Mouse (Mus musculus) kidney, adult 2 months (tissue): Measurements from ENCODE around the gene Smok3b. TPM values are rescaled to one million over a fixed set of nuclear protein-coding genes. Genes with fewer than 3 reads are reported as not detected.
A peak's percentile ranks its signal among the peaks of the same experiment; 100 is the strongest.
"Not testable (repeated sequence)": the region's sequence is repeated elsewhere in the genome, so short reads cannot be mapped to it uniquely, and the experiment has no call there.

ENCODE experiments used
- DNase-seq: peaks from one replicate; pipeline ENCODE4 v3.0.0; 2021
- H3K27ac ChIP-seq: fragments of 200-500 bp; 2 replicates; pipeline ENCODE4 v1.5.1; 2012; ENCODE audit warnings: low read depth, low read length, control low read depth, inconsistent platforms; ENCODE audit not compliant: insufficient read depth
- H3K27me3 ChIP-seq: fragments of 200-500 bp; replicated peaks from 2 replicates; pipeline ENCODE4 v1.6.1; 2012; ENCODE audit warnings: mild to moderate bottlenecking, moderate library complexity, low read length, inconsistent platforms; ENCODE audit not compliant: control insufficient read depth, insufficient read depth
- H3K36me3 ChIP-seq: fragments of 200-500 bp; 2 replicates; pipeline ENCODE4 v1.6.1; 2012; ENCODE audit warnings: mild to moderate bottlenecking, moderate library complexity, low read length, inconsistent platforms; ENCODE audit not compliant: control insufficient read depth, insufficient read depth
- H3K4me1 ChIP-seq: fragments of 200-500 bp; 2 replicates; pipeline ENCODE4 v1.6.1; 2011; ENCODE audit warnings: low read length; ENCODE audit not compliant: control insufficient read depth, insufficient read depth
- H3K4me3 ChIP-seq: fragments of 200-500 bp; 2 replicates; pipeline ENCODE4 v1.5.1; 2011; ENCODE audit warnings: mild to moderate bottlenecking, low read depth, low read length, control low read depth; ENCODE audit not compliant: insufficient read depth
- CTCF ChIP-seq: fragments of 200-500 bp; conservative IDR thresholded peaks from 2 replicates; pipeline ENCODE4 v1.5.1; 2011; ENCODE audit warnings: low read depth, mild to moderate bottlenecking, control low read depth, low read length, moderate library complexity, mixed read lengths; ENCODE audit not compliant: insufficient read depth, insufficient read length
- POLR2A ChIP-seq: fragments of 200-500 bp; IDR thresholded peaks from one replicate; pipeline ENCODE4 v1.6.1; 2011; ENCODE audit warnings: low read depth, low read length, control low read depth
- WGBS: fragments of 180-500 bp; shearing (Covaris S2); methylation state at CpG from one replicate; pipeline ENCODE4 v1.1.7; 2018; 5-methylcytosine and 5-hydroxymethylcytosine counted together
- polyA plus RNA-seq: library from polyadenylated mRNA; depleted of rRNA; stranded (reverse); fragments of >200 nt; gene quantifications from 2 replicates; pipeline ENCODE4 v1.2.3, GENCODE M21; 2012; rRNA removed

Smok3b gene
- polyA plus RNA-seq: not detected in 2 replicates

DNA sequence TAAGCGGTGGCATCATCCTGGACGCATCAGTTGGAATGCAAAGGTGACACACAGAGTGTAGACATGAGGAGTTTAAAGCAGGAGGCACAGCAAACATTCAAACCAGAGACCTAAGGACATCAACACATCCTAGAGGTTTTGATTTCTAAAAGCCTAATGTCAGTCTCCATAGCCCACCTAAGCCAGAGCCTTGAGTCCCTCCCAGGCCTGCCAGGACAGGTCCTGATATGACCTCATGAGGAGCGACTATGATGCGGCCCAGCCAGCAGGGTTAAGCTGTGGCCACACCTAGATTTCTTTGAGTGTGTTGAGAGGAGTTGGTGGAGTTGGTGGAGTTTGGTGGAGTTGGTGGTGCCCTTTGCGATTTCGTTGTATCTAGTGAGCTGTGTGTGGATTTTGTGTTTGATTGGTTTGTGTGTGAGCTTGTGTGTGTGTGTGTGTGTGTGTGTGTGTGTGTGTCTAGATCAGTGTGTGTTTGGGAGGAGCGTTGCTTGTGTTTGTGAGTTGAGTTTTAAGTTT lies at the start of gene Smok3b, which contains the start of gene Smok3a:
Gene Smok3b (plus strand): TSS at position 469 of the 519 bp plus-strand sequence.
Gene Smok3a (plus strand): TSS at position 301 of the 519 bp plus-strand sequence.
- H3K4me1 ChIP-seq, H3K4me3 ChIP-seq, H3K36me3 ChIP-seq, H3K27ac ChIP-seq, DNase-seq, H3K27me3 ChIP-seq: not testable (repeated sequence)
- 93% methylated on average over 3 of the region's 7 CpGs for WGBS

DNA sequence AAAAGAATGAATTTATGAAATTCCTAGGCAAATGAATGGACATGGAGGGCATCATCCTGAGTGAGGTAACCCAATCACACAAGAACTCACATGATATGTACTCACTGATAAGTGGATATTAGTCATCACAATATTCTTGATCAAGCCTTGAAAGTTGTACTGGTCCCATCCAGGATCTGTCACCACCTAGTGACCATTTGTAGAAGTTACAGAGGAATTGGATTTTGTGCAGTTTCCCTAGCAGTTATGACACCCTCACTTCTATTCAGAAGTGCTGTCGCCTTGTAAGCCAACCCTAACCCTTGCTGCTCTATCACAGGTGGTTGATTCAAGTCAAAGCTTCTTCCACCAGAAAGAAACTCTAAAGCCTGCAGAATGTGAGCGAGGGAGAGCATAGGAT lies 48.1 kb upstream of the Smok3b start:
- peak; percentile 8 for DNase-seq
- H3K36me3 ChIP-seq: no peaks in the 10 kb centered on the region
- 70% methylated on average over 2 of the region's 2 CpGs for WGBS
- TF ChIP-seq CTCF (0 out of 2 replicates have a peak, but pooled peaks have one; percentile 5), POLR2A (no peak)
- H3K4me3 ChIP-seq: no peak overlapping the region
- no peak overlapping the region for H3K27ac ChIP-seq
- no peaks in the 10 kb centered on the region for H3K4me1 ChIP-seq
- H3K27me3 ChIP-seq: no peaks in the 10 kb centered on the region; the same call in 1 of the 2 replicates

DNA sequence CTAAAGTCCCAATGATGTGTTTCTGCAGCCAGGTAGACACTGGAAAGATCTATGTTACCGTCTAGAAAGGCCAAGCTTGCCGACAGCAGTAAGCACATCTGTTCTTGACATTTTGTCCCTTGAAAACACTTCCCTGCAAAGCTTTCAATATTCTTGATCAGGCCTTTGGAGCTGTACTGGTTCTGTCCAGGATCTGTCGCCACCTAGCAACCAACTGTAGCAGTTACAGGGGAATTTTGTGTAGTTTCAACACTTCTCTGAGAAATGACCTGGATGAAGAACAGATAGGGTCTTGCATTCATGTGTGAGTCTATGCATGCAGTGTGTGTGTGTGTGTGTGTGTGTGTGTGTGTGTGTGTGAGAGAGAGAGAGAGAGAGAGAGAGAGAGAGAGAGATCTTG lies 47.5 kb upstream of the Smok3b start:
- WGBS: 50% methylated on average over 3 of the region's 3 CpGs
- H3K36me3 ChIP-seq: no peaks in the 10 kb centered on the region
- no peaks in the 10 kb centered on the region for H3K4me1 ChIP-seq
- H3K27me3 ChIP-seq: no peaks in the 10 kb centered on the region; the same call in 1 of the 2 replicates
- DNase-seq: peak; percentile 21
- peak; percentile 54 for TF ChIP-seq CTCF
- TF ChIP-seq POLR2A: no peak
- no peak overlapping the region for H3K4me3 ChIP-seq
- no peak overlapping the region for H3K27ac ChIP-seq

DNA sequence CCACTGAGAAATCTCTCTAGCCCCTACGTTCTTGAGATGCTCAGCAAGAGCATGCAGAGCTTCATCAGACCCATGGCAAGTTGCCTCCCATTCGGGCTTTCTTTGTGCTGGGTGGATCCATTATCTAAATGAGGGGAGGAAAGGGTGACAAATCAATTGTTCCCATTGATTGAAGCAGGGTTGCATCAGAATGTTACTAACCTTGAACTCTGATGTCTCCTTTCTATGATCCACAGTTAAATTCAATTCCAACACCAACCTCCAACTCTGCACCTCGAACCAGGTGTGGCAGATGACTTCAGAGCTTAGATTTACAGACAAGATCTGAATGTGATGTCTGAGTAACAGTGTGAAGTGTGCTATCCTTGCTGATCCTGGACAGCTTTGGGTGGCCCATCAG lies 46.5 kb upstream of the Smok3b start:
- Histone ChIP-seq H3K4me3 (no peak overlapping the region), H3K27me3 (no peaks in the 10 kb centered on the region; the same call in 1 of the 2 replicates), H3K4me1 (no peaks in the 10 kb centered on the region), H3K36me3 (no peaks in the 10 kb centered on the region), H3K27ac (no peak overlapping the region)
- no peak for TF ChIP-seq CTCF
- no peak for TF ChIP-seq POLR2A
- DNase-seq: no peak
- WGBS: 58% methylated on average over 3 of the region's 3 CpGs

DNA sequence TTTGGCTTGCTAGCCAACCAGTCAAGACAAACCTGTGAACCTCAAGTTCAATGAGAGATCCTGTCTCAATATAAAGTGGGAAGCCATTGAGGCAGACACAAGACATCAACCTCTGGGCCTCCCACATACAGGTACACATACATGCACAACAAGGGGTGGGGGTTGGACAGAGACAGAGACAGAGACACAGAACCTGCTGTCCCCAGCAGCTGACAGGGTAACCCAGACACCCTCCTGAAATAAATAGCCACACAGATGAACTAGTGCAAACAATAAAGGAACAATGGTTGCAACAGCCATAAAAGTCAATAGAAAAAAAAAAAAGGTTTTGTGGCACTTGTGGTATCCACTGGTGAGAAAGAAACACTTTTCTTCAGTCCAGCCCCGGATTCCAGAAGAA lies 45.8 kb upstream of the Smok3b start:
- TF ChIP-seq POLR2A: no peak
- no peak for TF ChIP-seq CTCF
- H3K4me1 ChIP-seq: no peaks in the 10 kb centered on the region
- H3K36me3 ChIP-seq: no peaks in the 10 kb centered on the region
- H3K4me3 ChIP-seq: no peak overlapping the region
- WGBS: 61% methylated on average over 1 of the region's 1 CpGs
- H3K27ac ChIP-seq: no peak overlapping the region
- no peak for DNase-seq
- no peaks in the 10 kb centered on the region for H3K27me3 ChIP-seq

DNA sequence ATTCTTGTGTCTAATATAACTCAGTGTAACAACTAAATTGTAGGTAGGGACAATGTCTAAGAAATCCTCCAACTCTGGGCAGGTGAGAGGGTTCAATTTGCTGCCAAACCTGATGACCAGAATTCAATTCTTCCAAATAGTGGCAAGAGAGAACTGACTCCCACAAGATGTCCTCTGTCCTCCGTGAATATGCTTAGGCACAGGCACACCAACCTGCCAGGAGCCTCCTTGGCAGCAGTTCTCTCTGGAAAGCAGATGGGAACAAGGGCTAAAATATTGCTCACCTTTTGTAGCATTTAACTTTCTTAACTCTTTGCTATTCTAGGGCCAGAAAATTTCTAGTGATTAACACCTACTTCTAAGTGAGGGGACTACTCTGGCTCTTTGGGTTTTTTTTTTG lies 43.9 kb upstream of the Smok3b start:
- H3K4me3 ChIP-seq: no peak overlapping the region
- TF ChIP-seq POLR2A: no peak
- TF ChIP-seq CTCF: peak; percentile 32; the same call in 1 of the 2 replicates
- H3K27me3 ChIP-seq: no peaks in the 10 kb centered on the region
- H3K27ac ChIP-seq: no peak overlapping the region
- DNase-seq: peak; percentile 47
- WGBS: 12% methylated on average over 1 of the region's 1 CpGs
- H3K36me3 ChIP-seq: no peaks in the 10 kb centered on the region
- H3K4me1 ChIP-seq: no peaks in the 10 kb centered on the region

DNA sequence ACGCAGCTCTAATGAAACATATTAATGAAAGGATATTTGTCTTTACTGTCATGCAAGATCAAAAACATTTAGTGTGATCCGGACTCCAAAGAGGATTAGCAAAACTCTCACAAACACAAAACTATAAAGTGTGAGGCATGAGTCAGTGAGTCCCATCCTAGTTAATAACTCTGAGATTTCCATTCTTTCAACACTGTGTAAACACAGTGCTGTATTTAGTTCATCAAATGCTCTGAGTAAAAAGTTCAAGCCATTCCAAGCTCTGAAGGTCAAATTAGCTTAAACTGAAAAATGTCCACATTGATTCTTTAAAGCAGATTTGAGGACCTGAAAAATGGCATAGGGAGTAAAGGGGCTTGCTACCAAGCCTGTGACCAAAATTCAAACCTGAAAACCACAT lies 42.1 kb upstream of the Smok3b start:
- WGBS: 72% methylated on average over 2 of the region's 2 CpGs
- Histone ChIP-seq H3K4me1 (no peaks in the 10 kb centered on the region), H3K27ac (no peak overlapping the region), H3K4me3 (no peak overlapping the region), H3K36me3 (no peaks in the 10 kb centered on the region), H3K27me3 (no peaks in the 10 kb centered on the region)
- TF ChIP-seq CTCF: no peak
- no peak for TF ChIP-seq POLR2A
- DNase-seq: no peak

DNA sequence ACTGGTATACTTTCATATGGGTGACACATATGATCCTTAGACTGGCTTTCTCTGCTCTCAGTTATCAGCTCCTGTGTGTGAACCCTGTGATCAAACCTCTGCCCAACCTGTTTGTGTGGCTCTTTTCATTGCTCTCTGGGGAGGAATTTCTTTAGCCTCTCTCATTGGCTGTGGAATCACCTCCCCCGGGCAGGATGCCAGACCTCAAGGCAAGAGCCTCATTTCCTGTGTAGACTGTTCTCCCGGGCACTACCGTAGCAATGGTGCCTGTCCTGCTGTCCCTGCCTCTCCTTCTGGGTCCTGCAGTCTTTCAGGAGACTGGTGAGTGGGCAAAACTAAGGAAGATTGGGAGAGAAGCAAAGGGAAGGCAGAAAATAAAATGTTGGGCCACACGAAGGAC lies 39.9 kb upstream of the Smok3b start, which contains the start of gene Azgp1:
Gene Azgp1 (plus strand): TSS at position 221 of the 400 bp plus-strand sequence.
- peak; percentile 84 for DNase-seq
- TF ChIP-seq CTCF (no peak), POLR2A (no peak)
- no peaks in the 10 kb centered on the region for H3K36me3 ChIP-seq
- H3K27me3 ChIP-seq: no peaks in the 10 kb centered on the region
- H3K27ac ChIP-seq: no peak within 1 kb of the TSS
- 48% methylated on average over 4 of the region's 4 CpGs for WGBS
- H3K4me3 ChIP-seq: no peak within 1 kb of the TSS
- no peaks in the 10 kb centered on the region for H3K4me1 ChIP-seq
